Mouse (Mus musculus): ENCODE data around the gene Btbd17.

Gene Btbd17

GRCm38 (mm10) chr11:114803990-114804389 lies 8.2 kb upstream of the Btbd17 start:
- DNase-seq (ENCODE audit: low read depth, low spot score), result no peak

GRCm38 (mm10) chr11:114802540-114803267 lies 7.0 kb upstream of the Btbd17 start:
- DNase-seq (ENCODE audit: low read depth, low spot score), result no peak

- peak; percentile 43 for DNase-seq (ENCODE audit: low read depth, low spot score)
Measured at GRCm38 (mm10) chr11:114801906-114802305, 6.2 kb upstream of the Btbd17 start.

GRCm38 (mm10) chr11:114798624-114799023 lies 2.9 kb upstream of the Btbd17 start, which contains the start of gene Gpr142:
Gene Gpr142 (plus strand): TSS chr11:114798924.
- no peak for DNase-seq (ENCODE audit: low read depth, low spot score)

GRCm38 (mm10) chr11:114797981-114798380 lies 2.2 kb upstream of the Btbd17 start:
- DNase-seq (ENCODE audit: low read depth, low spot score), result no peak

GRCm38 (mm10) chr11:114797176-114797575 lies 1.4 kb upstream of the Btbd17 start:
- DNase-seq (ENCODE audit: low read depth, low spot score), result no peak

- peak; percentile 81 for DNase-seq (ENCODE audit: low read depth, low spot score)
Measured at GRCm38 (mm10) chr11:114795231-114795746, 456 bp downstream of the Btbd17 start.

GRCm38 (mm10) chr11:114794691-114795090 lies 1.1 kb downstream of the Btbd17 start:
- DNase-seq (ENCODE audit: low read depth, low spot score), result no peak

GRCm38 (mm10) chr11:114793868-114794545 lies 1.7 kb downstream of the Btbd17 start:
- no peak for DNase-seq (ENCODE audit: low read depth, low spot score)

GRCm38 (mm10) chr11:114792931-114793494 lies 2.7 kb downstream of the Btbd17 start:
- no peak for DNase-seq (ENCODE audit: low read depth, low spot score)

- peak; percentile 67 for DNase-seq (ENCODE audit: low read depth, low spot score)
Measured at GRCm38 (mm10) chr11:114791891-114792411, 3.8 kb downstream of the Btbd17 start.

GRCm38 (mm10) chr11:114791351-114791889 lies 4.3 kb downstream of the Btbd17 start:
- peak; percentile 80 for DNase-seq (ENCODE audit: low read depth, low spot score)

GRCm38 (mm10) chr11:114790841-114791240 lies 4.9 kb downstream of the Btbd17 start:
- DNase-seq (ENCODE audit: low read depth, low spot score), result no peak

- peak; percentile 37 for DNase-seq (ENCODE audit: low read depth, low spot score)
Measured at GRCm38 (mm10) chr11:114790171-114790570, 5.6 kb downstream of the Btbd17 start.

GRCm38 (mm10) chr11:114789716-114790115 lies 6.0 kb downstream of the Btbd17 start:
- peak; percentile 70 for DNase-seq (ENCODE audit: low read depth, low spot score)

GRCm38 (mm10) chr11:114789061-114789714 lies 6.6 kb downstream of the Btbd17 start:
- DNase-seq (ENCODE audit: low read depth, low spot score), result peak; percentile 89

- DNase-seq (ENCODE audit: low read depth, low spot score), result no peak
Measured at GRCm38 (mm10) chr11:114787611-114788010, 8.1 kb downstream of the Btbd17 start.

GRCm38 (mm10) chr11:114786326-114786725 lies 9.4 kb downstream of the Btbd17 start:
- DNase-seq (ENCODE audit: low read depth, low spot score), result peak; percentile 73

GRCm38 (mm10) chr11:114785892-114786291 lies 9.9 kb downstream of the Btbd17 start:
- DNase-seq (ENCODE audit: low read depth, low spot score), result peak; percentile 62

- no peak for DNase-seq (ENCODE audit: low read depth, low spot score)
Measured at GRCm38 (mm10) chr11:114780076-114780475, 15.7 kb downstream of the Btbd17 start.

- DNase-seq (ENCODE audit: low read depth, low spot score), result no peak
Measured at GRCm38 (mm10) chr11:114771896-114772295, 23.8 kb downstream of the Btbd17 start.
